Mouse (Mus musculus): ENCODE measurements around the gene Txnl4b.

GRCm38 (mm10) chr8:109535140-109535990, 30.3 kb upstream of the Txnl4b start:
- TF ChIP-seq POLR2A (IDR thresholded peaks at IDR 0.05; ENCODE audit: borderline replicate concordance, insufficient read depth, low read length) (no peak), CTCF (IDR thresholded peaks at IDR 0.05; ENCODE audit: borderline replicate concordance, insufficient read depth, low read depth, low read length) (peak; percentile 30; the same call in 1 of the 2 replicates)

All from cerebellum, adult 2 months (tissue).